Mouse (Mus musculus) MEL (cell line): ENCODE measurements at regions not wholly inside any gene's neighbourhood (a gene's known extent, or its start where the extent isn't known, plus 50 kb on each side); places are given as distances from the start of the nearest gene placed in this dataset.

ENCODE experiments used
- DNase-seq: peaks from one replicate; pipeline ENCODE4 v3.0.0; 2011; ENCODE audit warnings: low read depth, low spot score
- H3K27ac ChIP-seq: 2 replicates; pipeline ENCODE4 v1.5.1; 2012; ENCODE audit warnings: low read depth, mild to moderate bottlenecking, control low read depth, low read length, moderate library complexity; ENCODE audit not compliant: control insufficient read depth
- H3K27me3 ChIP-seq, 2 experiments: fragments of 150-350 bp in 1 of 2; sonication (generic) in 1 of 2; 2 replicates each; pipeline ENCODE4 v1.6.1; 2012; ENCODE audit warnings: low read length in 2 of 2, mild to moderate bottlenecking in 2 of 2, improper control_type of control experiment in 1 of 2, moderate library complexity in 1 of 2; ENCODE audit not compliant: insufficient read depth in 2 of 2, control insufficient read depth in 1 of 2
- H3K36me3 ChIP-seq, 2 experiments: 2 replicates each; pipeline ENCODE4 v1.6.1; 2012 to 2014; ENCODE audit warnings: low read length in 2 of 2, improper control_type of control experiment in 1 of 2, inconsistent platforms in 1 of 2, mild to moderate bottlenecking in 1 of 2; ENCODE audit not compliant: insufficient read depth in 2 of 2, control insufficient read depth in 1 of 2
- H3K4me1 ChIP-seq, 2 experiments: fragments of 150-350 bp in 1 of 2; sonication (generic) in 1 of 2; 2 replicates each; pipeline ENCODE4 v1.6.1; 2012; ENCODE audit warnings: low read length in 2 of 2, improper control_type of control experiment in 1 of 2, mild to moderate bottlenecking in 1 of 2; ENCODE audit not compliant: insufficient read depth in 2 of 2, control insufficient read depth in 1 of 2
- H3K4me3 ChIP-seq, 2 experiments: fragments of 150-350 bp in 1 of 2; sonication (generic) in 1 of 2; 2 replicates each; pipeline ENCODE4 v1.5.1; 2012; ENCODE audit warnings: low read depth in 2 of 2, low read length in 2 of 2, mild to moderate bottlenecking in 2 of 2, moderate library complexity in 2 of 2, control low read depth in 1 of 2, improper control_type of control experiment in 1 of 2; ENCODE audit not compliant: control insufficient read depth in 1 of 2, insufficient read depth in 1 of 2
- H3K79me2 ChIP-seq: 2 replicates; pipeline ENCODE4 v1.6.1; 2012; ENCODE audit warnings: mild to moderate bottlenecking, low read length, moderate library complexity; ENCODE audit not compliant: control insufficient read depth, poor library complexity, insufficient read depth
- H3K9ac ChIP-seq: 2 replicates; pipeline ENCODE4 v1.6.1; 2012; ENCODE audit warnings: low read depth, mild to moderate bottlenecking, control low read depth, low read length, moderate library complexity; ENCODE audit not compliant: control insufficient read depth, poor library complexity, severe bottlenecking
- H3K9me3 ChIP-seq: fragments of 150-350 bp; sonication (generic); replicated peaks from 2 replicates; pipeline ENCODE4 v1.6.1; 2012; ENCODE audit warnings: mild to moderate bottlenecking, low read length, improper control_type of control experiment, moderate library complexity; ENCODE audit not compliant: insufficient read depth
- ELF1 ChIP-seq: IDR thresholded peaks from 2 replicates; pipeline ENCODE4 v1.6.1; 2014; ENCODE audit warnings: low read depth, mild to moderate bottlenecking, inconsistent platforms, low read length, improper control_type of control experiment, moderate library complexity
- EP300 ChIP-seq, 2 experiments: IDR thresholded peaks; 2 replicates each; pipeline ENCODE4 v1.6.1; 2011; ENCODE audit warnings: improper control_type of control experiment in 2 of 2, low read length in 2 of 2, low read depth in 1 of 2, mild to moderate bottlenecking in 1 of 2
- GABPA ChIP-seq: IDR thresholded peaks from 2 replicates; pipeline ENCODE4 v1.6.1; 2012; ENCODE audit warnings: low read depth, mild to moderate bottlenecking, inconsistent platforms, low read length, improper control_type of control experiment, moderate library complexity
- GATA1 ChIP-seq: IDR thresholded peaks from 2 replicates; pipeline ENCODE4 v1.6.1; 2011; ENCODE audit warnings: low read depth, low read length, improper control_type of control experiment
- JUND ChIP-seq: IDR thresholded peaks from 2 replicates; pipeline ENCODE4 v1.6.1; 2011; ENCODE audit warnings: low read depth, mild to moderate bottlenecking, improper control_type of control experiment, low read length
- MAFK ChIP-seq: IDR thresholded peaks from 2 replicates; pipeline ENCODE4 v1.6.1; 2011; ENCODE audit warnings: low read depth, mild to moderate bottlenecking, low read length, improper control_type of control experiment, borderline replicate concordance
- MYC ChIP-seq: IDR thresholded peaks from 2 replicates; pipeline ENCODE4 v1.6.1; 2011; ENCODE audit warnings: low read depth, mild to moderate bottlenecking, low read length, improper control_type of control experiment, moderate library complexity
- POLR2A ChIP-seq, 2 experiments: IDR thresholded peaks; 2 replicates each; pipeline ENCODE4 v1.6.1; 2011 to 2012; ENCODE audit warnings: low read length in 2 of 2, mild to moderate bottlenecking in 2 of 2, control low read depth in 1 of 2, improper control_type of control experiment in 1 of 2, low read depth in 1 of 2, moderate library complexity in 1 of 2; ENCODE audit not compliant: control insufficient read depth in 1 of 2, insufficient read depth in 1 of 2, poor library complexity in 1 of 2
- RAD21 ChIP-seq: IDR thresholded peaks from 2 replicates; pipeline ENCODE4 v1.6.1; 2011; ENCODE audit warnings: mild to moderate bottlenecking, low read depth, low read length, improper control_type of control experiment
- RCOR1 ChIP-seq: IDR thresholded peaks from 2 replicates; pipeline ENCODE4 v1.6.1; 2012; ENCODE audit warnings: low read depth, mild to moderate bottlenecking, inconsistent platforms, low read length, improper control_type of control experiment
- SIN3A ChIP-seq: IDR thresholded peaks from 2 replicates; pipeline ENCODE4 v1.6.1; 2012; ENCODE audit warnings: low read length, improper control_type of control experiment, inconsistent platforms
- SMC3 ChIP-seq: IDR thresholded peaks from 2 replicates; pipeline ENCODE4 v1.6.1; 2011; ENCODE audit warnings: low read depth, low read length, improper control_type of control experiment
- TAL1 ChIP-seq: IDR thresholded peaks from 2 replicates; pipeline ENCODE4 v1.6.1; 2012; ENCODE audit warnings: mild to moderate bottlenecking, inconsistent platforms, low read length, moderate library complexity, mixed read lengths
- TCF12 ChIP-seq: IDR thresholded peaks from 2 replicates; pipeline ENCODE4 v1.6.1; 2014; ENCODE audit warnings: low read depth, mild to moderate bottlenecking, inconsistent platforms, low read length, improper control_type of control experiment, moderate library complexity
- USF2 ChIP-seq, 2 experiments: IDR thresholded peaks; 2 replicates each; pipeline ENCODE4 v1.6.1; 2011 to 2012; ENCODE audit warnings: improper control_type of control experiment in 2 of 2, low read length in 2 of 2, borderline replicate concordance in 1 of 2, inconsistent platforms in 1 of 2, low read depth in 1 of 2, mild to moderate bottlenecking in 1 of 2; ENCODE audit not compliant: insufficient read depth in 1 of 2

DNA sequence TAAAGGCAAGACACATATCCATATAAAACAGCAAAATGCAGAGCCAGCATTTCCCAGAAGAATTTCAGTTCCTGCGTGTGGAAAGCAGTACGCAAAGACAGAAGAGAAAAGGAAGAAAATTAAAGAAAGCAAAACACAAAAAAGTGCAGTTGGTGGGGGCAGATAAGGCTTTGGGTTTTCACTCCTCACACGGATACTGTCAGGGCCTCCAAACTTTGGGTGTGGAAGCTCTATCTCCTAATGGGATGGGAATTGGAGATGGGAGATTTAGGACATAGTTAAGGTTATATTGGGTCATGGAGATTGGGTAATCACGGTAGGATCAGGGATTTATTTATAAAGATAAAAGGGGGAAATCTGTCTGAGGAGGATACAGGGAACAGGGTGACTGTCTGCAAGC lies 380.4 kb upstream of the Runx1 start:
- no peak overlapping the region for H3K27ac ChIP-seq
- TF ChIP-seq TAL1: peak; percentile 21; the same call in 1 of the 2 replicates
- no peak for TF ChIP-seq SMC3
- TF ChIP-seq TCF12: peak; percentile 39; the same call in 1 of the 2 replicates
- peak; percentile 86 for TF ChIP-seq RCOR1
- TF ChIP-seq MAFK: no peak; the same call in 1 of the 2 replicates
- TF ChIP-seq EP300 (IDR thresholded peaks at IDR 0.05; ENCODE audit: low read depth in 1 of 2, low read length in 2 of 2): peak; percentile 49 to 63; a peak in 3 of 4 replicates
- no peak for TF ChIP-seq MYC
- TF ChIP-seq GATA1: peak; percentile 63
- peak; percentile 32; the same call in 1 of the 2 replicates for TF ChIP-seq SIN3A
- no peaks in the 10 kb centered on the region for H3K9me3 ChIP-seq
- no peak overlapping the region for H3K9ac ChIP-seq
- peaks cover 14 to 28% of the 10 kb centered on the region in 2 experiments for H3K4me1 ChIP-seq
- H3K36me3 ChIP-seq: peaks cover 0 to 23% of the 10 kb centered on the region in 2 experiments; a peak in 2 of 4 replicates
- H3K27me3 ChIP-seq: no peaks in the 10 kb centered on the region
- no peak overlapping the region for H3K4me3 ChIP-seq
- no peaks in the 10 kb centered on the region for H3K79me2 ChIP-seq
- DNase-seq: peak; percentile 40

DNA sequence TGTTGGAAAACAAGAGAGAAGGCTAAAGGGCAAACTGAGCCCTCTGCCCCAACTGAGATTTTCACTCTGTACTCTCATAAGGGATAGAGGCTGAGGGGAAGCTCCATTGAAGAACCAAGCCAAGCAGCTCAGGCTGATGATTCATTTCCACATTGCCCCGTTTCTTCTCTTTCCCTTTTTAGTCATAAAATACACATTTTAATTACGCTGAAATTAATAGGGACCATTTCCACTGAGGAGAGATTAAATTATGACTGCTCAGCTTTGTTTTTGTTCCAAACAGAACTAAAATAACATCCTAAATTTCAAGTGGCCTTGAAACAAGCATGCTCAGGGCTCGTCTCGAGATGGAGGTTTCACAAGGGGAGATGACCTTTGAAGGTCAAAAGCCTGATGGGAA lies 378.7 kb upstream of the Runx1 start:
- peaks cover 0 to 23% of the 10 kb centered on the region in 2 experiments; a peak in 2 of 4 replicates for H3K36me3 ChIP-seq
- no peak for DNase-seq
- no peak overlapping the region for H3K4me3 ChIP-seq
- TF ChIP-seq USF2 (IDR thresholded peaks at IDR 0.05; ENCODE audit: borderline replicate concordance in 1 of 2, insufficient read depth in 1 of 2, low read depth in 1 of 2, low read length in 2 of 2) (no peak), SIN3A (no peak), GABPA (no peak), ELF1 (no peak), JUND (no peak), SMC3 (no peak)
- H3K4me1 ChIP-seq: peaks cover 14 to 28% of the 10 kb centered on the region in 2 experiments
- H3K27me3 ChIP-seq: no peaks in the 10 kb centered on the region
- H3K79me2 ChIP-seq: no peaks in the 10 kb centered on the region
- H3K27ac ChIP-seq: no peak overlapping the region
- no peak overlapping the region for H3K9ac ChIP-seq
- H3K9me3 ChIP-seq: no peaks in the 10 kb centered on the region

DNA sequence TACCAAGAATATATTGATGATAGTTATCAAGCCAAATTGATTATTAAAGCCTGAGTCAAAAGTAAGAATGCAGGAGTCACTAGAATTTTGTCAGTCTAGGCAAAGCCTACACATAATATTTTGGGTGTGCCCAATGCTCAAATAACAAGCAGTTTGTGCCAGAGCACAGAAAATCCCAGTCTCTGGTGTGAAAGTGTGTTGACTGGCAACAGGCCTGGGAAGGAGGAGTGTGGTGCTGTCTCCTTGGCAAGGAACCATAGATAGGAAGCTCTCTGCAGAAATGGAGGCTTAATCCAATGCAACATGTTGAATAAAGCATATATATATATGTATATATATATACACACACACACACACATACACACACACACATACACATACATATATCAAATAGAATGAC lies 376.6 kb upstream of the Runx1 start:
- no peaks in the 10 kb centered on the region for H3K27me3 ChIP-seq
- H3K27ac ChIP-seq: no peak overlapping the region
- H3K4me1 ChIP-seq: peaks cover 21 to 31% of the 10 kb centered on the region in 2 experiments
- no peak overlapping the region for H3K9ac ChIP-seq
- H3K4me3 ChIP-seq: no peak overlapping the region
- TF ChIP-seq POLR2A (IDR thresholded peaks at IDR 0.05; ENCODE audit: control insufficient read depth in 1 of 2, insufficient read depth in 1 of 2, low read depth in 1 of 2, low read length in 2 of 2, poor library complexity in 1 of 2) (no peak), RAD21 (no peak)
- DNase-seq: no peak
- no peaks in the 10 kb centered on the region for H3K79me2 ChIP-seq
- H3K36me3 ChIP-seq: peaks cover 0 to 30% of the 10 kb centered on the region in 2 experiments; a peak in 2 of 4 replicates
- no peaks in the 10 kb centered on the region for H3K9me3 ChIP-seq
